Mouse (Mus musculus) thymus, postnatal 10 days (tissue): Measurements from ENCODE around the gene Neurl4.
"Not testable (repeated sequence)": the region's sequence is repeated elsewhere in the genome, so short reads cannot be mapped to it uniquely, and the experiment has no call there.

Experiments used
- DNase-seq, 2 experiments: peaks; one replicate each; pipeline ENCODE4 v3.0.0; 2021; ENCODE audit warnings: low spot score in 2 of 2

The Neurl4 gene

DNA sequence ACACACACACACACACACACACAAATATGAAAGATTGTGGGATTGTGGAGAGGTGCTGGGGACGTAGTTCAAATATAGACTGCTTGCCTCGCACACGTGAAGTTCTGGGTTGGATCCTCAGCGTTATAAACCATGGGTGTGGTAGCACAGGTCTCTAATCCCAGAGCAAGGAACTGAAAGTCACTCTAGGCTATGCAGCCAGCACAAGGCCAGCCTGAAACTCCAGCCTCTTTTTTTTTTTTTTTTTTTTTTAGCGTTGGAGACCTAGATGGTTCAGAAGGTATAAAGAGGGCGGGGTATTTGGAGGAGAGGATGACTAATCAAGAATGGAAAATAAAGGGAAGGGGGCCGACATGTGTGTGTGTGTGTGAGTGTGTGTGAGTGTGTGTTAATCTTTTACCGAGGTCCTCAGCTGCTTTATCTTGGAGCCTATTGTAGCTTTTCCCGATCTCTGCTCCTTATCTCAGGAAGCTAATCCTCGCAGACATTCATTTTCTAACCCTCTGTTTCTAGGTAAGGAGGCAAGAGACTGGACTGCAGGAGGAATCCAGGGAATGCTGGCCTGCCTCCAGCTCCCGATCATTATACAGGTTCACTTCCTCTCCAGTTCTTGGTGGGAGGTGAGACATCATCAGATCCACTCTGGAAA, 52.5 kb downstream of the Neurl4 start:
- DNase-seq, result no peak

- DNase-seq, result not testable (repeated sequence)
These were observed 54.7 kb downstream of the Neurl4 start for GRCm38 (mm10) chr11:69955618-69956017.

- no peak for DNase-seq
These were observed 55.3 kb downstream of the Neurl4 start for GRCm38 (mm10) chr11:69956218-69956617.

GRCm38 (mm10) chr11:69960616-69961015, 59.7 kb downstream of the Neurl4 start:
- no peak for DNase-seq

GRCm38 (mm10) chr11:69961841-69962240, 61.0 kb downstream of the Neurl4 start:
- DNase-seq, result no peak
